In the genomic region with DNA sequence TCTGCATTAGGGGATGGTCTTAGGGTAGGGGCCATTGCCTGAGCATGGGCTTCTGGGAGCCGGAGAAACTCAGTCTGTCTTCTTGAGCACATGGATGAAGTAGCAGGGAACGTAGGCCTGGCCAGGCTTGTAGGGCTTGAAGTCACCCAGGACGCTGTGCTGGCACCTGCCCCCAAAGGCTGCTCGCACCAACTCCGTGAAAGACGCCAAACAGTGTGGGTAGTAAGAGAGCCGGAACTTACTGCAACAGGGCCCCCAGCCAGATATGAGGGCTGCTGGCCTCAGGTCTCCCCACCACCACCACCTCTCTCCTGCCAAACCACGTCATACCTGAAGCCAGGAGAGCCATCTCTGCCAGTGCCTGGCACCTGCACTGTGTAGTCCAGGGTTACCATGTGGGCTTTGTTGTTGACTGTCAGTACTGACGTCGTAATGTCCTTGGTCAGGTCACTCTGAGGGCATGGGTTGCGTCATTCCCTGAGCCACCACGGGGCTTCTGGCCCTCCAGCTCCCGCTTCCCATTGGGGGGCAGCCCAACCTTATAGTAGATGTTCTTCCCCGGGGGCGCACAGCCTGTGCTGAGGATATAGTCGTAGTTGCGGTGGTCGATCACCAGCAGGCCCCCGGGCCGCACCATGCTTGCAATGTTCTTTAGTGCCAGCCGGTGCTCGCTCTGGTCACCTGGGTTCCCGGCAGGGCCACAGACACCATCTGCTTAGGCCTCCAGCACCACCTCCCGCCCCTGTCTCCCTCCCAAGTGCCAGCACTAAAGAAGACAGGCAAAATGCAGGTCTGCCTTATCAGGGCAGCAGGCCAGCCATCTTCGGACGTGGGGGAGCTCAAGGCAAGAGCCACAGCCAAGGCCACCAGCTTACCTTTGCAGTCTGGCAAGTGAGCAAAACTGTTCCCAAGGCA, we compare ENCODE assay signal across 18 mouse cellular contexts. TPM values are rescaled to one million over a fixed set of nuclear protein-coding genes. Genes with fewer than 3 reads are reported as not detected.
DNase-seq lines count a peak whose midpoint lies in the region; ATAC-seq and TF ChIP-seq lines count a peak whose summit lies in the region.
"Had no signal": no experiment of that assay in that cellular context is flagged by ENCODE, and none has a peak within 500 bp of the region (broad histone marks: within the 10 kb centered on the region; RNA-seq: fewer than 3 reads in every experiment).

No protein-coding gene starts in this region.

- peak; percentile 45 for DNase-seq in adrenal gland, adult 2 months
- DNase-seq in adrenal gland, adult 18-20 months (ENCODE audit: low spot score in 2 of 2), result no peak
- no peak for DNase-seq in liver, embryonic 11.5 days (ENCODE audit: low spot score)
- DNase-seq in cerebellum, adult 9-10 months, result peak; percentile 87
- peak; percentile 61 for DNase-seq in liver, postnatal 0 days
- DNase-seq in kidney, postnatal 25 days, result no peak
- no peak for DNase-seq in B cell, adult 2 months
- DNase-seq: kidney, adult 8-10 months; right cerebral cortex, postnatal 25 days had no signal

- no peaks in the 10 kb centered on the region for H3K9me3 ChIP-seq in liver, embryonic 12.5 days (replicated peaks)
- no peaks in the 10 kb centered on the region for H3K9me3 ChIP-seq in liver, embryonic 11.5 days (ENCODE audit: control insufficient read depth, low read length)
- no peaks in the 10 kb centered on the region for H3K9me3 ChIP-seq in liver, postnatal 0 days (ENCODE audit: low read length)
- H3K9me3 ChIP-seq: forebrain, embryonic 13.5 days; liver, embryonic 15.5 days; neural tube, embryonic 13.5 days had no signal

- no peak overlapping the region for H3K27ac ChIP-seq in liver, embryonic 12.5 days
- no peak overlapping the region for H3K27ac ChIP-seq in liver, embryonic 11.5 days (ENCODE audit: low read depth, low read length)
- H3K27ac ChIP-seq in liver, postnatal 0 days (ENCODE audit: low read depth), result peak overlapping the region; percentile 77
- H3K27ac ChIP-seq: forebrain, embryonic 13.5 days; liver, embryonic 15.5 days; neural tube, embryonic 13.5 days had no signal

- ATAC-seq in liver, embryonic 12.5 days, result 0 out of 2 replicates have a peak, but pooled peaks have one; percentile 22
- no peak for ATAC-seq in liver, embryonic 11.5 days (replicated peaks; ENCODE audit: low FRiP score)
- peak; percentile 53 for ATAC-seq in liver, postnatal 0 days

- H3K4me3 ChIP-seq in liver, embryonic 12.5 days, result no peak overlapping the region
- no peak overlapping the region for H3K4me3 ChIP-seq in liver, embryonic 11.5 days (ENCODE audit: low read depth, low read length)
- H3K4me3 ChIP-seq in liver, postnatal 0 days (ENCODE audit: low read depth, low read length), result no peak overlapping the region
- H3K4me3 ChIP-seq: forebrain, embryonic 13.5 days; liver, embryonic 15.5 days; neural tube, embryonic 13.5 days had no signal

- no peak for TF ChIP-seq CTCF in liver, postnatal 0 days (IDR thresholded peaks at IDR 0.05; ENCODE audit: low read depth)

- peaks cover 26% of the 10 kb centered on the region for H3K27me3 ChIP-seq in liver, embryonic 12.5 days (replicated peaks)
- peaks cover 13% of the 10 kb centered on the region for H3K27me3 ChIP-seq in liver, embryonic 11.5 days (replicated peaks; ENCODE audit: control insufficient read depth, insufficient read depth, low read length)
- no peaks in the 10 kb centered on the region for H3K27me3 ChIP-seq in liver, postnatal 0 days (ENCODE audit: insufficient read depth, low read length)

- no peak for TF ChIP-seq EP300 in liver, postnatal 0 days (IDR thresholded peaks at IDR 0.05; ENCODE audit: low read depth)

- peaks cover 20% of the 10 kb centered on the region for H3K4me1 ChIP-seq in liver, embryonic 12.5 days
- H3K4me1 ChIP-seq in liver, embryonic 11.5 days (replicated peaks; ENCODE audit: control insufficient read depth, insufficient read depth, low read length), result no peaks in the 10 kb centered on the region; the same call in 1 of the 2 replicates
- H3K4me1 ChIP-seq in liver, postnatal 0 days (ENCODE audit: insufficient read depth), result 0 out of 2 replicates have a peak, but pooled peaks cover 7% of the 10 kb centered on the region
- H3K4me1 ChIP-seq: forebrain, embryonic 13.5 days; neural tube, embryonic 13.5 days had no signal

- WGBS in liver, embryonic 12.5 days (ENCODE audit: insufficient replicate concordance), result 81% methylated on average over 26 of the region's 26 CpGs
- WGBS in liver, embryonic 11.5 days, result 85% methylated on average over 26 of the region's 26 CpGs
- WGBS in liver, postnatal 0 days (ENCODE audit: insufficient replicate concordance), result 81% methylated on average over 26 of the region's 26 CpGs

- H3K4me2 ChIP-seq in liver, embryonic 12.5 days, result no peak overlapping the region
- H3K4me2 ChIP-seq in liver, embryonic 11.5 days, result no peak overlapping the region
- peak overlapping the region; percentile 56 for H3K4me2 ChIP-seq in liver, postnatal 0 days (ENCODE audit: low read depth, low read length)
- H3K4me2 ChIP-seq: forebrain, embryonic 13.5 days; liver, embryonic 15.5 days; neural tube, embryonic 13.5 days had no signal

- no peak overlapping the region for H3K9ac ChIP-seq in liver, embryonic 12.5 days
- no peak overlapping the region for H3K9ac ChIP-seq in liver, embryonic 11.5 days (ENCODE audit: low read depth, low read length)
- H3K9ac ChIP-seq in liver, postnatal 0 days (replicated peaks), result no peak overlapping the region
- H3K9ac ChIP-seq: forebrain, embryonic 13.5 days; liver, embryonic 15.5 days; neural tube, embryonic 13.5 days had no signal

- peaks cover 51% of the 10 kb centered on the region for H3K36me3 ChIP-seq in liver, embryonic 12.5 days
- peaks cover 3% of the 10 kb centered on the region; the same call in 1 of the 2 replicates for H3K36me3 ChIP-seq in liver, embryonic 11.5 days (ENCODE audit: control insufficient read depth, insufficient read depth, low read length)
- peaks cover 30% of the 10 kb centered on the region for H3K36me3 ChIP-seq in liver, postnatal 0 days (replicated peaks; ENCODE audit: insufficient read depth, low read length)

RNA-seq across cellular contexts. Expression of a gene that starts 3.0 kb away (rescaled TPM):
- total RNA-seq in adrenal gland, adult 2 months (2021), result 1 to 10 TPM; 1.2 to 6.5 TPM
- polyA plus RNA-seq in adrenal gland, adult 2 months (2012; rRNA removed), result 1.0 and 4.0 TPM in 2 replicates
- 1 to 10 TPM; 1.2 to 2.0 TPM for total RNA-seq in adrenal gland, adult 18-20 months (2021)
- polyA plus RNA-seq in liver, embryonic 12.5 days (2016; fragmentation: Nextera tagmentation; extraction: Ambion mirVana), result 5.8 and 6.7 TPM in 2 replicates
- polyA plus RNA-seq in liver, embryonic 11.5 days (2014; fragmentation: Nextera tagmentation; extraction: Ambion mirVana), result 6.2 and 6.7 TPM in 2 replicates
- 707 and 780 TPM in 2 replicates for polyA plus RNA-seq in liver, postnatal 0 days (2015; fragmentation: Nextera tagmentation; extraction: Ambion mirVana)

RNA-seq across cellular contexts. Expression of a gene that starts 14.7 kb away (rescaled TPM):
- total RNA-seq in adrenal gland, adult 2 months (2021), result 10 to 100 TPM; 49.5 to 69.2 TPM
- 167 and 190 TPM in 2 replicates for polyA plus RNA-seq in adrenal gland, adult 2 months (2012; rRNA removed)
- 10 to 100 TPM; 64.1 to 70.7 TPM for total RNA-seq in adrenal gland, adult 18-20 months (2021)
- polyA plus RNA-seq in liver, embryonic 12.5 days (2016; fragmentation: Nextera tagmentation; extraction: Ambion mirVana), result 20.7 and 21.1 TPM in 2 replicates
- 19.9 and 20.5 TPM in 2 replicates for polyA plus RNA-seq in liver, embryonic 11.5 days (2014; fragmentation: Nextera tagmentation; extraction: Ambion mirVana)
- 11.6 and 12.6 TPM in 2 replicates for polyA plus RNA-seq in liver, postnatal 0 days (2015; fragmentation: Nextera tagmentation; extraction: Ambion mirVana)

RNA-seq across cellular contexts. Expression of a gene that starts 21.1 kb away (rescaled TPM):
- 10 to 100 TPM; 42.6 to 50.3 TPM for total RNA-seq in adrenal gland, adult 2 months (2021)
- polyA plus RNA-seq in adrenal gland, adult 2 months (2012; rRNA removed), result 44.2 and 46.1 TPM in 2 replicates
- 10 to 100 TPM; 40.2 to 46.5 TPM for total RNA-seq in adrenal gland, adult 18-20 months (2021)
- 48.3 and 49.1 TPM in 2 replicates for polyA plus RNA-seq in liver, embryonic 12.5 days (2016; fragmentation: Nextera tagmentation; extraction: Ambion mirVana)
- polyA plus RNA-seq in liver, embryonic 11.5 days (2014; fragmentation: Nextera tagmentation; extraction: Ambion mirVana), result 73.9 and 80.4 TPM in 2 replicates
- 11.2 and 12.5 TPM in 2 replicates for polyA plus RNA-seq in liver, postnatal 0 days (2015; fragmentation: Nextera tagmentation; extraction: Ambion mirVana)

RNA-seq across cellular contexts. Expression of a gene that starts 26.0 kb away (rescaled TPM):
- 10 to 100 TPM; 53.7 to 59.5 TPM for total RNA-seq in adrenal gland, adult 2 months (2021)
- 53.9 and 56.7 TPM in 2 replicates for polyA plus RNA-seq in adrenal gland, adult 2 months (2012; rRNA removed)
- total RNA-seq in adrenal gland, adult 18-20 months (2021), result 10 to 100 TPM; 44.8 to 55.9 TPM
- polyA plus RNA-seq in liver, embryonic 12.5 days (2016; fragmentation: Nextera tagmentation; extraction: Ambion mirVana), result 39.6 and 39.7 TPM in 2 replicates
- polyA plus RNA-seq in liver, embryonic 11.5 days (2014; fragmentation: Nextera tagmentation; extraction: Ambion mirVana), result 55.8 and 60.8 TPM in 2 replicates
- polyA plus RNA-seq in liver, postnatal 0 days (2015; fragmentation: Nextera tagmentation; extraction: Ambion mirVana), result 23.0 and 24.1 TPM in 2 replicates

RNA-seq across cellular contexts. Expression of a gene that starts 37.5 kb away (rescaled TPM):
- total RNA-seq in adrenal gland, adult 2 months (2021), result not detected
- 0.27 TPM in 1 of 2 replicates, not detected in the other for polyA plus RNA-seq in adrenal gland, adult 2 months (2012; rRNA removed)
- not detected for total RNA-seq in adrenal gland, adult 18-20 months (2021)
- 0.60 and 0.62 TPM in 2 replicates for polyA plus RNA-seq in liver, embryonic 12.5 days (2016; fragmentation: Nextera tagmentation; extraction: Ambion mirVana)
- 0.94 and 1.0 TPM in 2 replicates for polyA plus RNA-seq in liver, embryonic 11.5 days (2014; fragmentation: Nextera tagmentation; extraction: Ambion mirVana)
- polyA plus RNA-seq in liver, postnatal 0 days (2015; fragmentation: Nextera tagmentation; extraction: Ambion mirVana), result 0.11 and 0.14 TPM in 2 replicates
- total RNA-seq: heart, postnatal 4 days; layer of hippocampus, postnatal 25 days; left cerebral cortex, postnatal 25 days; megakaryocyte, adult 5-6 weeks had no signal
- polyA plus RNA-seq: gonadal fat pad, adult 2 months had no signal

Comparison
In these comparisons a context has a peak if more than half of its experiments do, and no peak if none do; other contexts are left out.
1. DNase-seq: peak in adrenal gland, adult 2 months (single experiment), cerebellum, adult 9-10 months (single experiment) and liver, postnatal 0 days (single experiment); none in adrenal gland, adult 18-20 months (0 of 2), liver, embryonic 11.5 days (single experiment), kidney, postnatal 25 days (0 of 2) and B cell, adult 2 months (0 of 2).
2. RNA of a gene that starts 3.0 kb away (polyA plus RNA-seq): 707 to 780 TPM in liver, postnatal 0 days; 6.2 to 6.7 TPM in liver, embryonic 11.5 days, 5.8 to 6.7 TPM in liver, embryonic 12.5 days and 1.0 to 4.0 TPM in adrenal gland, adult 2 months; every median in the first group is over 10 times any median in the second.